Mouse (Mus musculus): ENCODE results near the gene A2ml1.

The A2ml1 gene

GRCm38 (mm10) chr6:128549463-128550452, 31.6 kb downstream of the A2ml1 start:
- no peak for DNase-seq (ENCODE audit: low spot score)

GRCm38 (mm10) chr6:128548532-128548931, 32.9 kb downstream of the A2ml1 start:
- no peak for DNase-seq (ENCODE audit: low spot score)

- DNase-seq (ENCODE audit: low spot score): no peak
Measured at GRCm38 (mm10) chr6:128545402-128545801, 36.0 kb downstream of the A2ml1 start.

- no peak for DNase-seq (ENCODE audit: low spot score)
Measured at GRCm38 (mm10) chr6:128543226-128543625, 38.2 kb downstream of the A2ml1 start.

GRCm38 (mm10) chr6:128535250-128535649, 46.2 kb downstream of the A2ml1 start:
- no peak for DNase-seq (ENCODE audit: low spot score)

GRCm38 (mm10) chr6:128533296-128533695, 48.1 kb downstream of the A2ml1 start:
- no peak for DNase-seq (ENCODE audit: low spot score)

- DNase-seq (ENCODE audit: low spot score): no peak
Measured at GRCm38 (mm10) chr6:128532701-128533100, 48.7 kb downstream of the A2ml1 start.

- no peak for DNase-seq (ENCODE audit: low spot score)
Measured at GRCm38 (mm10) chr6:128528491-128528890, 52.9 kb downstream of the A2ml1 start.

GRCm38 (mm10) chr6:128527110-128527509, 54.3 kb downstream of the A2ml1 start:
- no peak for DNase-seq (ENCODE audit: low spot score)

- DNase-seq (ENCODE audit: low spot score): no peak
Measured at GRCm38 (mm10) chr6:128526601-128527000, 54.8 kb downstream of the A2ml1 start, which contains the start of gene Pzp. Gene Pzp, minus strand, starts transcription at chr6:128526720.

- no peak for DNase-seq (ENCODE audit: low spot score)
Measured at GRCm38 (mm10) chr6:128525801-128526200, 55.6 kb downstream of the A2ml1 start.

GRCm38 (mm10) chr6:128523360-128523759, 58.0 kb downstream of the A2ml1 start:
- DNase-seq (ENCODE audit: low spot score): no peak

- no peak for DNase-seq (ENCODE audit: low spot score)
Measured at GRCm38 (mm10) chr6:128519159-128519558, 62.2 kb downstream of the A2ml1 start.

GRCm38 (mm10) chr6:128505676-128506236, 75.7 kb downstream of the A2ml1 start:
- DNase-seq (ENCODE audit: low spot score): no peak

- no peak for DNase-seq (ENCODE audit: low spot score)
Measured at GRCm38 (mm10) chr6:128504743-128505142, 76.7 kb downstream of the A2ml1 start.

- DNase-seq (ENCODE audit: low spot score): no peak
Measured at GRCm38 (mm10) chr6:128495346-128495745, 86.1 kb downstream of the A2ml1 start.

GRCm38 (mm10) chr6:128494646-128495331, 86.6 kb downstream of the A2ml1 start:
- DNase-seq (ENCODE audit: low spot score): no peak

- DNase-seq (ENCODE audit: low spot score): peak; percentile 31
Measured at GRCm38 (mm10) chr6:128491916-128492315, 89.5 kb downstream of the A2ml1 start.

GRCm38 (mm10) chr6:128490141-128490540, 91.3 kb downstream of the A2ml1 start:
- DNase-seq (ENCODE audit: low spot score): no peak
